Mouse (Mus musculus): ENCODE results near the gene Tysnd1. TPM values are rescaled to one million over a fixed set of nuclear protein-coding genes. Genes with fewer than 3 reads are reported as not detected.

The Tysnd1 gene
- polyA plus RNA-seq, 1 experiment from 2014 or later: 30.9 TPM

- H3K36me3 ChIP-seq: peaks cover 30% of the 10 kb centered on the region
- H3K4me2 ChIP-seq (replicated peaks): peak overlapping the region; percentile 100
- WGBS: 1% methylated on average over 91 of the region's 111 CpGs
These were observed 617 bp downstream of the Tysnd1 start for GRCm38 (mm10) chr10:61695703-61696559.

GRCm38 (mm10) chr10:61696560-61696823, 1.2 kb downstream of the Tysnd1 start:
- H3K27ac ChIP-seq (replicated peaks): no peak overlapping the region
- H3K27me3 ChIP-seq: peaks cover 9% of the 10 kb centered on the region; the same call in 1 of the 2 replicates
- peak overlapping the region; percentile 100 for H3K4me2 ChIP-seq (replicated peaks)
- WGBS: 11% methylated on average over 19 of the region's 19 CpGs
- no peak for ATAC-seq (ENCODE audit: low FRiP score, low read depth)
- H3K9me3 ChIP-seq: no peaks in the 10 kb centered on the region
- peaks cover 23% of the 10 kb centered on the region for H3K4me1 ChIP-seq
- H3K36me3 ChIP-seq: peaks cover 28% of the 10 kb centered on the region
- peak overlapping the region; percentile 76 for H3K9ac ChIP-seq (replicated peaks)
- H3K4me3 ChIP-seq: peak overlapping the region; percentile 95

More at GRCm38 (mm10) chr10:61695703-61696559, 617 bp downstream of the Tysnd1 start:
- H3K9ac ChIP-seq (replicated peaks): peak overlapping the region; percentile 76
- H3K27me3 ChIP-seq: peaks cover 9% of the 10 kb centered on the region; the same call in 1 of the 2 replicates
- H3K4me3 ChIP-seq: peak overlapping the region; percentile 95
- H3K9me3 ChIP-seq: no peaks in the 10 kb centered on the region
- H3K27ac ChIP-seq (replicated peaks): no peak overlapping the region
- no peak for ATAC-seq (ENCODE audit: low FRiP score, low read depth)
- H3K4me1 ChIP-seq: peaks cover 23% of the 10 kb centered on the region

GRCm38 (mm10) chr10:61697028-61697427, 1.7 kb downstream of the Tysnd1 start:
- Histone ChIP-seq H3K4me1 (peaks cover 23% of the 10 kb centered on the region), H3K27me3 (peaks cover 9% of the 10 kb centered on the region; the same call in 1 of the 2 replicates), H3K4me3 (peak overlapping the region; percentile 95), H3K36me3 (peaks cover 28% of the 10 kb centered on the region), H3K9me3 (no peaks in the 10 kb centered on the region), H3K9ac (replicated peaks) (peak overlapping the region; percentile 76; the same call in 1 of the 2 replicates), H3K27ac (replicated peaks) (no peak overlapping the region), H3K4me2 (replicated peaks) (peak overlapping the region; percentile 100)
- ATAC-seq (ENCODE audit: low FRiP score, low read depth): no peak
- 82% methylated on average over 2 of the region's 2 CpGs for WGBS

GRCm38 (mm10) chr10:61704663-61705062, 9.3 kb downstream of the Tysnd1 start:
- Histone ChIP-seq H3K9ac (replicated peaks) (no peak overlapping the region), H3K4me1 (no peaks in the 10 kb centered on the region), H3K36me3 (peaks cover 28% of the 10 kb centered on the region), H3K4me2 (replicated peaks) (no peak overlapping the region), H3K4me3 (no peak overlapping the region), H3K27ac (replicated peaks) (no peak overlapping the region), H3K9me3 (no peaks in the 10 kb centered on the region), H3K27me3 (no peaks in the 10 kb centered on the region)
- no peak for ATAC-seq (ENCODE audit: low FRiP score, low read depth)
- 80% methylated on average over 4 of the region's 4 CpGs for WGBS

- Histone ChIP-seq H3K36me3 (peaks cover 23% of the 10 kb centered on the region), H3K4me1 (no peaks in the 10 kb centered on the region), H3K9ac (replicated peaks) (no peak overlapping the region), H3K9me3 (no peaks in the 10 kb centered on the region), H3K27me3 (no peaks in the 10 kb centered on the region; the same call in 1 of the 2 replicates), H3K27ac (replicated peaks) (no peak overlapping the region), H3K4me3 (no peak overlapping the region), H3K4me2 (replicated peaks) (no peak overlapping the region)
- 70% methylated on average over 6 of the region's 6 CpGs for WGBS
- ATAC-seq (ENCODE audit: low FRiP score, low read depth): no peak
These were observed 11.4 kb downstream of the Tysnd1 start for GRCm38 (mm10) chr10:61706412-61707375.

GRCm38 (mm10) chr10:61713601-61714000, 18.3 kb downstream of the Tysnd1 start:
- Histone ChIP-seq H3K27ac (replicated peaks) (no peak overlapping the region), H3K9ac (replicated peaks) (no peak overlapping the region), H3K27me3 (peaks cover 29% of the 10 kb centered on the region), H3K36me3 (no peaks in the 10 kb centered on the region), H3K4me1 (peaks cover 7% of the 10 kb centered on the region), H3K9me3 (no peaks in the 10 kb centered on the region), H3K4me3 (no peak overlapping the region), H3K4me2 (replicated peaks) (no peak overlapping the region)
- ATAC-seq (ENCODE audit: low FRiP score, low read depth): no peak
- WGBS: 77% methylated on average over 3 of the region's 3 CpGs

GRCm38 (mm10) chr10:61714146-61714545, 18.8 kb downstream of the Tysnd1 start:
- WGBS: 92% methylated on average over 4 of the region's 4 CpGs
- Histone ChIP-seq H3K4me2 (replicated peaks) (no peak overlapping the region), H3K27me3 (peaks cover 29% of the 10 kb centered on the region), H3K36me3 (no peaks in the 10 kb centered on the region), H3K9me3 (no peaks in the 10 kb centered on the region), H3K4me3 (no peak overlapping the region), H3K9ac (replicated peaks) (no peak overlapping the region), H3K27ac (replicated peaks) (no peak overlapping the region), H3K4me1 (peaks cover 7% of the 10 kb centered on the region)
- no peak for ATAC-seq (ENCODE audit: low FRiP score, low read depth)

GRCm38 (mm10) chr10:61714771-61715461, 19.6 kb downstream of the Tysnd1 start, which contains the start of gene Aifm2:
Gene Aifm2 (plus strand): TSS chr10:61715263.
- Histone ChIP-seq H3K4me3 (peak within 1 kb of the TSS; percentile 53), H3K4me2 (replicated peaks) (peak within 1 kb of the TSS; percentile 90), H3K9ac (replicated peaks) (peak within 1 kb of the TSS; percentile 49), H3K27me3 (peaks cover 29% of the 10 kb centered on the region), H3K4me1 (peaks cover 7% of the 10 kb centered on the region), H3K9me3 (no peaks in the 10 kb centered on the region), H3K27ac (replicated peaks) (no peak within 1 kb of the TSS), H3K36me3 (no peaks in the 10 kb centered on the region)
- WGBS: 13% methylated on average over 35 of the region's 36 CpGs
- ATAC-seq (ENCODE audit: low FRiP score, low read depth): peak; percentile 82

- WGBS: 2% methylated on average over 11 of the region's 11 CpGs
- Histone ChIP-seq H3K9me3 (no peaks in the 10 kb centered on the region), H3K4me2 (replicated peaks) (peak overlapping the region; percentile 90), H3K36me3 (no peaks in the 10 kb centered on the region), H3K27ac (replicated peaks) (no peak overlapping the region), H3K4me3 (peak overlapping the region; percentile 53), H3K4me1 (peaks cover 7% of the 10 kb centered on the region), H3K27me3 (peaks cover 29% of the 10 kb centered on the region), H3K9ac (replicated peaks) (peak overlapping the region; percentile 49)
- ATAC-seq (ENCODE audit: low FRiP score, low read depth): peak; percentile 30; the same call in 1 of the 2 replicates
These were observed 20.1 kb downstream of the Tysnd1 start for GRCm38 (mm10) chr10:61715462-61715837.

- peaks cover 7% of the 10 kb centered on the region for H3K4me1 ChIP-seq
- H3K27ac ChIP-seq (replicated peaks): no peak overlapping the region
- no peak for ATAC-seq (ENCODE audit: low FRiP score, low read depth)
- no peaks in the 10 kb centered on the region for H3K36me3 ChIP-seq
- H3K9me3 ChIP-seq: no peaks in the 10 kb centered on the region
- no peak overlapping the region for H3K4me3 ChIP-seq
- H3K27me3 ChIP-seq: peaks cover 29% of the 10 kb centered on the region
- WGBS: 75% methylated on average over 7 of the region's 7 CpGs
- peak overlapping the region; percentile 90; the same call in 1 of the 2 replicates for H3K4me2 ChIP-seq (replicated peaks)
- no peak overlapping the region for H3K9ac ChIP-seq (replicated peaks)
These were observed 20.9 kb downstream of the Tysnd1 start for GRCm38 (mm10) chr10:61715996-61716864.
